Mouse (Mus musculus) CH12F3 (cell line): ENCODE results near the gene Cecr2.

ENCODE experiments used
- in situ Hi-C: fragments of 300-500 bp; cut with MboI; formaldehyde crosslinking; loops from 2 replicates; pipeline ENCODE4 v1.14.3; 2020; ENCODE audit warnings: low sequenced_read_pairs

The Cecr2 gene

GRCm38 (mm10) chr6:120667422-120667781 is 1.2 kb downstream of the Cecr2 start:
- in situ Hi-C loops = no loop called here

GRCm38 (mm10) chr6:120667911-120668310 is 1.7 kb downstream of the Cecr2 start:
- in situ Hi-C loops = no loop called here

- in situ Hi-C loops = loop anchor here (10.0 kb wide), 1 partner anchor 139 kb away; the partner anchor contains the start of gene Hdhd5
Measured at GRCm38 (mm10) chr6:120674121-120674520, 8.0 kb downstream of the Cecr2 start.

DNA sequence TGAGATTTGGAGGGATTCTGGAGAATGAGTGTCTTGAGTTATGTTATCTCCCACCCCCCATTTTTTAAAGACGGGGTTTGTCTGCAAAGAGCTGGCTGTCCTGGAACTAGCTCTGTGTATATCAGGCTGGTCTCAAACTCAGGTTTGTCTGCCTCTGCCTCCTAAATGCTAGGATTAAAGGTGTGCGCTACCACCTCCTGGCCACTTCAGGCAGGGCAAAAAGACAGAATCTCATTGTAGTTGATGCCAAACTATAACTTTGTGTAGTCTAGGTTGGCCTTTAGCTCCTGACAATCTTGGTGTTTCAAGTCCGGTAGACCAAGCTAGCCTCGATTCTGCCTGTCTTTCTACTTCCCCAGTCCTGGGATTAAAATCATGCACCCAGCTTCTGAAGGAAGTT is 8.7 kb downstream of the Cecr2 start:
- in situ Hi-C loops = loop anchor here (10.0 kb wide), 1 partner anchor 140 kb away; the partner anchor contains the start of gene Hdhd5

GRCm38 (mm10) chr6:120675979-120676378 is 9.8 kb downstream of the Cecr2 start:
- in situ Hi-C loops = loop anchor here (10.0 kb wide), 1 partner anchor 141 kb away; the partner anchor contains the start of gene Hdhd5

DNA sequence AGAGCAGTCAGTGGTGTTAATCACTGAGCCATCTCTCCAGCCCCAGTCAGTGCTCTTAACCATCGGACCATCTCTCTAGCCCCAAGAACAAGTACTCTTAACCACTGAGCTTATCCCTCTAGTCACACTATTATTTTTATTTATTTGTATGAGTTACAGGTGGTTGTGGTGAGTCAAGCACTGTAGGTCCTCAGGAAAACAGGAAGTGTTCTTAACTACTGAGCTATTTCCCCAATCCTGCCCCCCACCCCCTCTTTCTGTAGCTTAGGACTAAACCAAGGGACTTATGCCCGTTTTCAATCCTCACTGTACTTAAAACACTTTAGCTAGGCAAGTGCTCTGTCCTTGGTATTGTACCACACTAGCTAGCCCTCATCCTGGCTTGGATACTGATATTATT is 17.2 kb downstream of the Cecr2 start:
- in situ Hi-C loops = no loop called here

GRCm38 (mm10) chr6:120684750-120685149 is 18.6 kb downstream of the Cecr2 start:
- in situ Hi-C loops = no loop called here

DNA sequence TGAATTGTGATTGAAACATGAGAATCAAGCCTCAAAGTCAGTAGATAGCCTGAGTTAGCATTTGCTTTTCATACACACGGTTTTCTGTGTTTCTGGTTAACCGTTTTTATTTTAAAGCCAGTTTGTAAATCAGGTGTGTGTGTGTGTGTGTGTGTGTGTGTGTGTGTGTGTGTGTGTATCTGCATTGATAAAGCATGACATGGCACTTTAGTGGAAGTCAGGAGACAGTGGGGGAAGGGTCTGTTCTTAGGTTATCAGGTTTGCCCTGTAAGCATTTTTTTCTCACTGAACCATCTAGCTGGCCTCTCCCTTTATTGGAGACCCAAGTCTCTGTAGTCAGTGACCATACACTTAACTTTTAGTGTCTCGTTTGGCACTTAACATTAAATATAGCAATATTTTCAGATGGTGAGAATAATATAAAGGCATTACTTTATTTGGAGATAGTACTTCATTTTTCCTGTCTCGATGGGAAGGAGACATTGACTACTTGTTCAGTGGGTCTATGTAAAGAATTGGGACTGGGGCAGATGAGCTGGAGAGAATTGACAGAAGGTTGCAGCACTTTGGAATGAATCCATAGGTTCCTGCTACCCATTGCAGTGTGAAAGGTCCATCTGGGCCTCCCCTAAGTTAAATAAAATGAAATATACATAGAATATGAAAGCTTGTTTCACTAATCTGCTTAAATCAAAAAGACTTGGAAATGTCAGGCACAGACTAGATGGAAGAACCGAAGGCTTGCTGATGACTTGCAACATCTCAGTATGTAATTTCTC is 20.9 kb downstream of the Cecr2 start:
- in situ Hi-C loops = no loop called here

GRCm38 (mm10) chr6:120700221-120700620 is 34.1 kb downstream of the Cecr2 start:
- in situ Hi-C loops = no loop called here

DNA sequence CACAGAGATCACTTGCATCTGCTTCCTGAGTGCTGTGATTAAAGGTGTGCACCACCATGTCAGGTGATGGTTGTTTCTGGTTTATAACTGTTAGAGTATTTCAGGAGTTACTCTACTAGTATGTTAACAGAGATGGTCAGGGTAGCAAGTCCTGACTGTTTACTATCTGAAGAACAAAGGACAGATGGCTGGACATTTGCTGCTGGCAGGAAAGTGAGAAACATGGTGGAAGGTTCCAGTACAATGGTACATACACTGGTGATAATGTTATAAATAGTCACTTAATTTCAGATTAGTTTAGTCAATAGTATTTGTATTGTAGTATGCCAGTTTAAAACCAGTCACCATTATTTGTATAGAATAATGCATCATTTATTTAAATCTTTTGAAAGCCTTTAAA is 38.2 kb downstream of the Cecr2 start:
- in situ Hi-C loops = no loop called here

- in situ Hi-C loops = no loop called here
Measured at GRCm38 (mm10) chr6:120708759-120709158, 42.6 kb downstream of the Cecr2 start.

DNA sequence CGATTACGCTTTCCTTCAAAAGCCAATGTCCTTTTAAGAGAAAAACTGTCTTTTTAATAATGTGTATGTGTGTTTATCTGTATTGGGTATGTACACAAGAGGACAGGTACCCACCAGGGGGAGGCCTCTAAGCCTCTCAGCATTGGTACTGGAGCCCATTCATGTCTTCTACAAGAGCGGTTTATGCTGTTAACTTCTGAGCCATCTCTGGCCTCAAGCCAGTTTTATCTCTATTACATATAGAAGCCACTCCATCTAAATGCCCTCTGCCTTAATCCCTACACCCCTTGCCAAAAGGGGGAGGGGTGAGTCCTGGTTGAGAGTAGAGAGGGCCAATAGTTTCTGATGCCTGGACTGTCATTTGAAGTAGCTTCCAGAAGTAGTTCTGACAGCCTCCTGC is 48.6 kb downstream of the Cecr2 start:
- in situ Hi-C loops = no loop called here

DNA sequence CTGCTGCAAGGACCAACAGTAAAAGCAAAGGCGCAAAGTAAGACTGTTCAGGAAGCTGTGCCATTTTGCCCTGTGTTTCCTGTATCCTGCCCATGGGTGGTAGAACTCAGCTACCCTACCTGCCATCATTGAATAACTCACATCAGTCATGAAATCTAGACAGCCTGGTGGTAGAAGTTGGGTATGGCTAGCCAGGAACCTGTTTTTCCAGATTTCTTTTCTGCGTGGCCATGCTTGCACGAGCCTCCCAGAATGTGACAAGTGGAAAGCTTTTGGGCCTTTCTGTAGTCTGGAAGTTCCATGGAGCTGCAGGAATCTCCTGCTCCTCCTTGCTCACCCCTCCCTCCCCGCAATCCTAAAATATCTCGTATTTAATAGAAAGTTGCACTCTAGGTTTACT is 49.1 kb downstream of the Cecr2 start:
- in situ Hi-C loops = no loop called here

DNA sequence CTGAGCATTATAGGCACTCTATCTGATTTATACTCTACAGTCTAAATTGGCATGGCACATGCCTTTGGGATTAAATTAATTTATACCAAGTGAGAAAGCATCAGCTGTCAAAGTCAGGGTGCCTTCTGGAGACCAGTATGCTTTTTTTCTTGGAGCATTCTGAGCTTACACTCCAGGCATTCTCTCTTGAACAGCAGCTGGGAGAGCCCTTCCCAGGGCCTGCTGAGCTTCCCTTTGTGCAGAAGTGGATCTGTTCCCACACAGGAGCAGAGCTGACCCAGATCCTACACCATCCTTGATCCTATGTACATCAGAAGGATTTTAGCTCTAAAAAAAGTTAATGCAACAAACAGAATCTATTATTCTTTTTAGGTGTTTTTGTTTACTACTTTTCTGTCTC is 49.7 kb downstream of the Cecr2 start:
- in situ Hi-C loops = no loop called here

- in situ Hi-C loops = no loop called here
Measured at GRCm38 (mm10) chr6:120716531-120716984, 50.4 kb downstream of the Cecr2 start.

DNA sequence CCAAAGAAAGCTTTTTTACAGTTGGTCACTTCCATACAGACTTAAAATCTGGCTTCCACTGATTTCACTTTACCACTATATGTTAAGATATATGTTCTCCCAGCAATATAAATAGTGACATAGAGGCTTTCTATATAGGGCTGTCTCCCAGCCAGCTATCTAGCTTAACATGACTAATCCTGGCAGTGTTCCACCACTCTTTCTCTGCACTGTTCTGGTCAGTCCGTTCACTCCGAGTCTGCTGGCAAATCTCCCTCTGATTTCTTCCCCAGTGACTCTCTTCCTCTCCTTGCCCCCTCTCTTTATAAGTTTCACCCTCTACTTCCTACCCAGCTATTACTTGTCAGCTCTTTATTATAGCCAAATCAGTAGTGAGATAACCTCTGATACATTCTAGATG is 59.8 kb downstream of the Cecr2 start:
- in situ Hi-C loops = no loop called here

DNA sequence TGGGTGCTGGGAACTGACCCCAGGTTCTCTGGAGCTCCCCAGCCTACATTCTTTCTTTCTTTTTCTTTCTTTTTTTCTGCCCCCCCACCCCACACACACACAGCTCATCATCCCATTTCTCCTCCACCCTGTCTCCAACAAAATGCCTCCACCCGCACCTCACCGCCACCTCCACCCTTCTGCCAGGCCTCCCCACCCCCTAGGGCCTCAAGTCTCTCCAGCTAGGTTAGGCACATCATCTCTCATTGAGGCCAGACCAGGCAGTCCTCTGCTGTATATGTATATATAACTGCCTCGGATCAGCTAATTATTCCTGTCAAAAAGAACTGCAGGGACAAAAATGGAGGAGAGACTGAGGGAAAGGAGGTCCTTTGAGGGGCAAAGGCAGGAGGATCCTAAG is 69.8 kb downstream of the Cecr2 start:
- in situ Hi-C loops = loop anchor here (10.0 kb wide), 1 partner anchor 201 kb away; the partner anchor contains the start of gene Hdhd5

DNA sequence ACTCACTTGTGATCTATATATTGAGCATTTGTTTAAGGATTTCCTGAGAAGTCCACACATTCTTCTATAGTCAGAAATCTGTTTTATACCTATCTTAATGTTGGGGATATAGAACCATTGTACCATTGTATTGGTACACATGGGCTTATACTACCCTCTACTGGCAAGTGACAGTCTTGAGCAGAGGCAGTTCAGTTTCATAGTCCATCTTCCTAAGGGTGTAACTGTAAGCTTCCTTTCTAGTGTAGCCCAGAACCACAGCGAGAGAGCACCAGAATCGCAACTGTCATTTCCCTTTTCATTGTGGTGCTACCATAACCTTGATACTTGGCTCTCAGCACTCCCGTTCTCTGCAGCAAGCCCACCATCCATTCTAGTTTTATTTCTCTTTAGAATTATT is 70.4 kb downstream of the Cecr2 start:
- in situ Hi-C loops = loop anchor here (10.0 kb wide), 1 partner anchor 202 kb away; the partner anchor contains the start of gene Hdhd5

DNA sequence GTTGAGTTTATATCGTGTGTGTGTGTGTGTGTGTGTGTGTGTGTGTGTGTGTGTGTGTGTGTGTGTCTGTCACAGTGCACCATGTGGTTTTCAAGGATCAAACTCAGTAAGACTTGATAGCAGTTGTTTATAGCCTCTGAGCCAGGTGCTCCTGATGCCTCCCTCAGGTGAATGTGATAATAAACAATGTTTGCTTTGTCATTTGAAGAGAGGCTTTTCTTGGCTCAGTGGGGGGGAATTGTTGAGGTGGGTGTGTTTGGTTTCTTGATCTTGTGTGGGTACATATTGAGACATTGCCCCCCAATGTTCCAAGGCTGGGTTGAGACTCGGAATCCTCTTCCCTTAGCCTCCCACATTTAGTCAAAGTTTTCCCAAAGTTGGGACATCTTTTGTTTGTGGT is 77.0 kb downstream of the Cecr2 start:
- in situ Hi-C loops = no loop called here

- in situ Hi-C loops = no loop called here
Measured at GRCm38 (mm10) chr6:120744266-120744665, 78.1 kb downstream of the Cecr2 start.

- in situ Hi-C loops = no loop called here
Measured at GRCm38 (mm10) chr6:120746416-120746815, 80.2 kb downstream of the Cecr2 start.

GRCm38 (mm10) chr6:120761151-120761550 is 95.0 kb downstream of the Cecr2 start:
- in situ Hi-C loops = loop anchor here (25.0 kb wide), 1 partner anchor 799 kb away; no protein-coding TSS in a partner anchor
